Mouse (Mus musculus) splenic B cell, adult 2 months (primary cell): ENCODE measurements at regions not wholly inside any gene's neighbourhood (a gene's known extent, or its start where the extent isn't known, plus 50 kb on each side); places are given as distances from the start of the nearest gene placed in this dataset.

Source experiments
- DNase-seq: peaks from one replicate; pipeline ENCODE4 v3.0.0-alpha.2; 2011; ENCODE audit warnings: low read depth, low spot score
- H3K27me3 ChIP-seq: 2 replicates; pipeline ENCODE4 v1.6.1; 2012; ENCODE audit warnings: mild to moderate bottlenecking, low read length, moderate library complexity, mixed read lengths; ENCODE audit not compliant: control insufficient read depth, poor library complexity, insufficient read depth, severe bottlenecking
- H3K36me3 ChIP-seq: 2 replicates; pipeline ENCODE4 v1.6.1; 2012; ENCODE audit warnings: mild to moderate bottlenecking, low read length, moderate library complexity, mixed read lengths; ENCODE audit not compliant: control insufficient read depth, poor library complexity, insufficient read depth, severe bottlenecking

DNA sequence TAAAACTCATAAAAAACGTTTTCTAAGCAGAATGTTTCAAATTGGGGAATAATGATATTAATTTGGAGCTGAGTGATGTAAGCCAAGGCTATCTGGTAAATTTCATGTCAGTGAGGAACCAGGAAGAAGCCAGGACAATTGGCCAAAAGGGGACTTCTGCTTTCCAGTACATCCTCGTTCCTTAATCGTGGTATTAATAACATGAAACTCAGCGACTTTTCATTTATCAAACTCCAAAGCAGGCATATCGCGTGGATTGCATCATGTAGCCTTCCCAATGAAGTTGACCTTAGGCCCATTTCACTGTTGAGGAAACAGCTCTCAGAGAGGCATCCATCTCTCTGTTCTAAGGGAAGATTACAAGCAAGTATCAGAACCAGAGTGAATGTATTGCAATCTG is 305.3 kb upstream of the Tbx3 start:
- H3K27me3 ChIP-seq = no peaks in the 10 kb centered on the region
- no peak for DNase-seq

DNA sequence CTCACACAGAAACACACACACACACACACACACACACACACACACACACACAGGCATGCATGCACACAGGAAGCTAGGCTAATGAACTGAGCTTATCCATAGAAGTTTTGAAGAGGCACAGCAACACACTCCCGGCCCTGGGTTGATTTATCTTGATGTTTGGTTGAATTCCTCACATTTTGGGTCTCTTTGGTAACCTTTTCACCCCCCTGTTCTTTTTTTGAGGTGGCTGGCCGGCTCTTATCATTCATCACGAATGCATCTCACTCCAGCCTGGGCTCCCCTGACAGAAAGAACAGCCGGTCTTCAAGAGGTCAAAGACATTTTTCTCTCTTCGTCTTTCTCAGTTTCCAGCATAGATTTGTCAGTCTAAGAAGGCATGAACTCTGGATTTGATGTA is 304.2 kb upstream of the Tbx3 start:
- DNase-seq = no peak
- no peaks in the 10 kb centered on the region for H3K27me3 ChIP-seq

More for the DNA sequence above, 305.3 kb upstream of the Tbx3 start:
- no peaks in the 10 kb centered on the region for H3K36me3 ChIP-seq

GRCm38 (mm10) chr5:119370481-119370880 is 300.0 kb upstream of the Tbx3 start:
- Histone ChIP-seq H3K36me3 (no peaks in the 10 kb centered on the region), H3K27me3 (no peaks in the 10 kb centered on the region)
- no peak for DNase-seq

More for the DNA sequence above, 304.2 kb upstream of the Tbx3 start:
- no peaks in the 10 kb centered on the region for H3K36me3 ChIP-seq

- no peak for DNase-seq
- no peaks in the 10 kb centered on the region for H3K36me3 ChIP-seq
- H3K27me3 ChIP-seq = no peaks in the 10 kb centered on the region
These were observed 299.5 kb upstream of the Tbx3 start for GRCm38 (mm10) chr5:119370931-119371330.

DNA sequence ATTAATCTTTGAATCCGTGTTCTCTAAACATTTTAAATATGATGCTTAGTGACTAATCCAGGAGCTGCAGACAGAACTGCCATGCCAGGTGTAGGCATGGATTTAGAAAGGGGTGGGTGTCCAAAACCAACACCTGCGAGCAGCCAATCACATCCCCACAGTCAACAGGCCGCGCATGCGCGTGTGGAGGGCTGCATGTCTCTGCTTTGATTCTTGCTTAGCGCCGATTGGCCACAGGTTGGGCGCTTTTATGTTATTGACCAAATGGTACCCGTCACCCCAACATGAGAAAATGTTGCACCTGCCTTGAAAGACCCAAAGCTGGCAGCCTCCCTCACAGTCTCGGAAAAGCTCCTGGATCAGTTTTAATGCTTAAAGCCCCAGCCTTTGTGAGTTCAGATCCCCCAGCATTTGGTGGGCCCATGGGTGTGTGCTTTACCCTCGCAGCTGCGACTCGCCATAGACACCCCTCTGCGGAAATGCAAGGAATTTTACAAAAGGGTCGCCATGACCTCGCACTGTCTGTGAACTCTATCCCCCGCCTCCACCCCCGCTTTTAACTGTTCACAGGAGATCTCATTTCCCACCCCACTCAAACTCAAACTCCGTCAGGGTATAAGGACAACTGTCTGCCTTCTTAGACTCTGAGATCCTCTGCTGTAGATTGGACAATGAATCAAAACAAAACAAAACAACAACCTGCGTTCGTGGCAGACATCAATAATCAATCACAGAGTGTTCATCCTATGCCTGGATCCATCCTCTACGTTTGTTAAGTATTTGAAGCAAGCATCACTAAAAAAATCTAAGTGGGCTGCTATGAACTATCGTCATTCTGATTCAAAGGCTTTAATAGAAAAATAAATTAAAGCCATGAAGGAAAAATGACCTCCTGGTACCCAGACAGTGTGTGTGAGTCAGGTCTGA is 296.4 kb upstream of the Tbx3 start:
- H3K36me3 ChIP-seq = no peaks in the 10 kb centered on the region
- no peaks in the 10 kb centered on the region for H3K27me3 ChIP-seq
- DNase-seq = no peak

- Histone ChIP-seq H3K27me3 (no peaks in the 10 kb centered on the region), H3K36me3 (no peaks in the 10 kb centered on the region)
- no peak for DNase-seq
These were observed 295.6 kb upstream of the Tbx3 start for GRCm38 (mm10) chr5:119374861-119375260.

DNA sequence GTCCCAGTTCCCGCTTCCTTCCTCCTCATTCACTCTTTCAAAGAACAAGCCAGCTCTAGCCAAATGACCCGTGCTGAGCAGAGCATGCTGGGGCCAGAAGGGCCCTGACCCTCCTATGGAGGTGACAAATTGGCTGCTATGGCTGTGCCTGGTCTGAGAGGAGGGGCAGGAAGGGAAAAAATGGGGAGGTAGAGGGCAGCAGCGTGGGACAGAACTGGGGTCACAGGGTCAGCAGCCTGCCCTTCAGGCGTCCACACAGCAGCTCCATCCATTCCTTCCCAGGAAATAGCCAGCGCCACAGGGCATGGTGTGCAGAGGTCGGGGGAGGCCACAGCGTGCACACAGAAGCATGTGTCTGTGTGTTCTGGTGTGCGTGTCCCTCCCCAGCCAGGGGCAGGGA is 292.2 kb upstream of the Tbx3 start:
- no peak for DNase-seq
- Histone ChIP-seq H3K27me3 (no peaks in the 10 kb centered on the region; the same call in 1 of the 2 replicates), H3K36me3 (no peaks in the 10 kb centered on the region)

DNA sequence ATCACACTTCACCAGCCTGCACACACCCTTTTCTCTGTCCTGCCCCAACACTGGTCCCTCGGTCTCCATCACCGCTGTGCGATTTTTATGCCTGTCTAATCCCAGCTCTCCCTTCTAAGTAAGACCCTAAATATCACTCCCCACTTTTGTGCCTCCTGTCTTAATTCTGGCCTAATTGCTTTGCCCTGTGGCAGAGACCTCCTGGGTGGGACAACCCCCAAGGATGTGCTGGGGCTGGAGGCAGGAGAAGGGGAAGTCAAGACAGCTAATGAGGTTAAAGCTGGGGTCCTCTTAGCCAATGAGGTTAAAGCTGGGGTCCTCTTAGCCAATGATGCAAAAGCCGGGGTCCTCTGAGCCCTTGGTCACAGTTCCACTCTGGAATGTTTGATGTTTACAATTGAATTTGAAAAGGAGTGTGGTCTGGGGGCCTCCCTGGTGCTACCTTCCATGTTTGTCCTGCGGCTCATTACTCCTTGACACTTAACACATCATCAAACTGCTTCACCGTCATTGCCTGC is 290.5 kb upstream of the Tbx3 start:
- H3K36me3 ChIP-seq = no peaks in the 10 kb centered on the region
- no peaks in the 10 kb centered on the region; the same call in 1 of the 2 replicates for H3K27me3 ChIP-seq
- DNase-seq = no peak

DNA sequence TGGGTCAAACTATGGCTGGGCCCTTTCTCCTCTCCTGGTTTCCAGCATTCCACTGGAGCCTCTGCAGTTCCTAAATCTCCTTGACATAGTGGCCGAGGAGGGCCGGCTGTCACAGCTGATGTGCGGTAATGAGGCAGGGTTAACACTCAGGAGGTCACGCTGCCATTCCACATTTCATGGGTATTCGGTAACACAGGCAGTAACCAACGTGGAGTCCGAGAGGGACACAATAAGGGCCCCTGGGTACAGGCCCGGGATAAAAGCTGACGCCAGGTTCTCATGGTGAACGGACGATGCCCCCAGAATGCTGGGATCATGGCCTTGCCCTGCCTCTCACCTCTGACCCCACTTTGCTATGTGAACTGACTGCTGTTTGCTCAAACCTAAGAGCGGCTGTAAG is 289.0 kb upstream of the Tbx3 start:
- Histone ChIP-seq H3K36me3 (no peaks in the 10 kb centered on the region), H3K27me3 (no peaks in the 10 kb centered on the region; the same call in 1 of the 2 replicates)
- no peak for DNase-seq

GRCm38 (mm10) chr5:119385506-119385905 is 285.0 kb upstream of the Tbx3 start:
- no peak for DNase-seq
- Histone ChIP-seq H3K27me3 (no peaks in the 10 kb centered on the region; the same call in 1 of the 2 replicates), H3K36me3 (no peaks in the 10 kb centered on the region)

DNA sequence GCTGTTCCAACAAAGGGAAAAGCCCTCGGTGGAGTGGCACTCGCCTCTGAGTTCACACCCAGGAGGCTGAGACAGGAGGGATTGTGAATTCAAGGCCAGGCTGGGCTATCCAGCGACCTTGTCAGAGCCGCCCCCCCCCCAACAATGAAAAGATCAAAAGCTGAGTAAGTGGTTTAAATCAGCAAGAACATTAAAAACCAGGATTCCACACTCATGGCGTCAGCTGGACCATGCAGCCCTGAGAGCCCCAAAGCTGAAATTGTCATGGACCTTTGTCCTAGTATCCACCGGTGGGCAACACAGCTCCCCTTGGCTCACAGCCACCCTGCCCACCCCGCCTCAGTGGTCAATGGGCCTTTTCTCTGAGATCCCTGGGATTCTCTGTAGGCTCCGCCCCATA is 283.6 kb upstream of the Tbx3 start:
- H3K36me3 ChIP-seq = no peaks in the 10 kb centered on the region
- no peaks in the 10 kb centered on the region for H3K27me3 ChIP-seq
- DNase-seq = no peak

- no peaks in the 10 kb centered on the region for H3K36me3 ChIP-seq
- H3K27me3 ChIP-seq = no peaks in the 10 kb centered on the region
- DNase-seq = no peak
These were observed 283.2 kb upstream of the Tbx3 start for GRCm38 (mm10) chr5:119387261-119387660.

- no peaks in the 10 kb centered on the region for H3K36me3 ChIP-seq
- DNase-seq = no peak
- H3K27me3 ChIP-seq = no peaks in the 10 kb centered on the region
These were observed 281.6 kb upstream of the Tbx3 start for GRCm38 (mm10) chr5:119388841-119389240.

DNA sequence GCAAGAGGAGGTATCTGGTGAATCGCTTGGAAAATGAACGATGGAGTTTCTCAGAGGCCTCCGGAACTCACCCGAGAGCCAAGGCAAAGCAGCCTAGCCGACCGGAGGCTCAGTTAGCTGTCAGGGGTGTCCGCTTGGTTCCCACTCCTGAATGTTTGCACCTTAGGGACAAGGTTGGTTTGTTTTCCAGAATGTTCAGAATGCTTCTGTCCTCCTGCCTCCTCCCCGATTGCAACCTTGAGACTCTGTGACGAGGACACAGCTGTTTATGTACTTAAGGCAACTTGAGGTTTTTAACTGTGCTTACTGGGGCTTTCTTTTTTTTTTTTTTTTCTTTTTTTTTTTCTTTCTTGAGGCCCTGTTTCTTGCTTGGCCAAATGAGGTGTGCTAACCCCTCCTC is 281.1 kb upstream of the Tbx3 start:
- no peak for DNase-seq
- H3K36me3 ChIP-seq = no peaks in the 10 kb centered on the region
- no peaks in the 10 kb centered on the region for H3K27me3 ChIP-seq

GRCm38 (mm10) chr5:119389857-119390256 is 280.6 kb upstream of the Tbx3 start:
- DNase-seq = no peak
- H3K36me3 ChIP-seq = no peaks in the 10 kb centered on the region
- H3K27me3 ChIP-seq = no peaks in the 10 kb centered on the region
